Mouse (Mus musculus) neural tube, embryonic 14.5 days (tissue): ENCODE data around the gene Gse1. TPM values are rescaled to one million over a fixed set of nuclear protein-coding genes. Genes with fewer than 3 reads are reported as not detected.

ENCODE experiments used
- ATAC-seq: fragments of 200-750 bp; cut with Nextera tagmentation; 2 replicates; pipeline ENCODE4 v1.8.0; 2017; ENCODE audit warnings: low read depth, mild to moderate bottlenecking, moderate TSS enrichment, moderate library complexity
- H3K27ac ChIP-seq: fragments of 300-500 bp; sonication (generic); 2 replicates; pipeline ENCODE4 v1.5.1; 2014; ENCODE audit warnings: low read depth, mild to moderate bottlenecking, control low read depth, low read length, moderate library complexity, mixed read lengths
- H3K27me3 ChIP-seq: fragments of 300-500 bp; sonication (generic); 2 replicates; pipeline ENCODE4 v1.6.1; 2014; ENCODE audit warnings: low read length; ENCODE audit not compliant: control insufficient read depth, insufficient read depth
- H3K36me3 ChIP-seq: fragments of 300-500 bp; sonication (generic); 2 replicates; pipeline ENCODE4 v1.6.1; 2014; ENCODE audit warnings: low read length, mixed read lengths; ENCODE audit not compliant: control insufficient read depth, insufficient read depth
- H3K4me1 ChIP-seq: fragments of 300-500 bp; sonication (generic); 2 replicates; pipeline ENCODE4 v1.6.1; 2014; ENCODE audit warnings: low read length; ENCODE audit not compliant: control insufficient read depth, insufficient read depth
- H3K4me2 ChIP-seq: fragments of 300-500 bp; sonication (generic); 2 replicates; pipeline ENCODE4 v1.6.1; 2014; ENCODE audit warnings: mild to moderate bottlenecking, low read depth, low read length, control low read depth
- H3K4me3 ChIP-seq: fragments of 300-500 bp; sonication (generic); 2 replicates; pipeline ENCODE4 v1.5.1; 2014; ENCODE audit warnings: low read depth, low read length, control low read depth, mixed read lengths
- H3K9ac ChIP-seq: fragments of 300-500 bp; sonication (generic); replicated peaks from 2 replicates; pipeline ENCODE4 v1.6.1; 2014; ENCODE audit warnings: low read depth, mild to moderate bottlenecking, control low read depth, low read length, mixed read lengths
- H3K9me3 ChIP-seq: fragments of 300-500 bp; sonication (generic); 2 replicates; pipeline ENCODE4 v1.6.1; 2016; ENCODE audit warnings: low read length; ENCODE audit not compliant: control insufficient read depth
- WGBS: fragments of 180-500 bp; shearing (Covaris S2); extraction: QIAGEN DNeasy Blood & Tissue Kit; methylation state at CpG from one replicate; pipeline ENCODE4 v1.1.7; 2014; 5-methylcytosine and 5-hydroxymethylcytosine counted together
- polyA plus RNA-seq: library from polyadenylated mRNA; unstranded; fragments of >200 nt; fragmentation: Nextera tagmentation; extraction: Ambion mirVana; gene quantifications from 2 replicates; pipeline ENCODE4 v1.2.1, GENCODE M21; 2014

Gene Gse1
- polyA plus RNA-seq, 1 experiment from 2014 or later: 23.3 TPM

DNA sequence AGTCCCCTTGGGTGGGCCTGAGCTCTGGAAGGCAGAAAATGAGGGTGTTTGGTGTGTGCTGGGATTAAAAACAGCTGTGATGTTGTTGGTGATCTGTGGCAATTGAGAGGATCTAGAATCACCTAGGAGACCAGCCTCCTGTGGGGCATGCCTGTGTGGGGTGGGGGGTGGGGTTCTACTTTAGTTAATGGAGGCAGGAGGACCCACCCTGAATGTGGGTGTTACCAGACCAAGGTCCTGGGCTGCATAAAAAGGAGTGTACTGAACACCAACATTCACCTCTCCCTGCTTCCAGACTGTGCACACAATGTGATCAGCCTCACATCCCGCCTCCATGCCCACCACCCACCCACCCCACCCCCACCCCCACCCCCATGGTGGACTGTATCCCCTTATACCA, 200.9 kb downstream of the Gse1 start:
- 100% methylated on average over 1 of the region's 1 CpGs for WGBS
- Histone ChIP-seq H3K9me3 (no peaks in the 10 kb centered on the region), H3K9ac (no peak overlapping the region), H3K4me2 (no peak overlapping the region), H3K36me3 (no peaks in the 10 kb centered on the region), H3K27ac (no peak overlapping the region), H3K27me3 (no peaks in the 10 kb centered on the region), H3K4me3 (no peak overlapping the region), H3K4me1 (peaks cover 33% of the 10 kb centered on the region)
- ATAC-seq: no peak

DNA sequence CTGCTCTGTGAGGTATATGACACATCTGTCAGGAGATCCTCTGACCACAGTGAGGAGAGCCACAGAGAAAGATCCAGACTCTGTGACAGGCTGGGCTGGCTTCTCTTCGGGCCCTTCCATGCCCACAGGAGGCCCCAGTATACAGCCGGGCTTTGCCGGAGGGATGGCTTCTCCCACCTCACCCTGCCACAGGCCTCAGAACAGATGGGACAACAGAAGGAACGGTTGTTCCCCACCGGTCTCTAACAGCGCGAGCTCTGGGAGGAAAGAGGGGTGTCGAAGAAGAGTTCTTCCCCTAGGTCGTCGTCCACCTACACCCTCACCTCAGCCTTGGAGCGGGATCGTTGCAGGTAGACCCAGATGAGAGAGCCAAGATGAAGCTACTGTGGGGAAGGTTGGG, 202.8 kb downstream of the Gse1 start:
- no peaks in the 10 kb centered on the region for H3K9me3 ChIP-seq
- H3K27ac ChIP-seq: no peak overlapping the region
- no peaks in the 10 kb centered on the region for H3K27me3 ChIP-seq
- WGBS: 66% methylated on average over 12 of the region's 12 CpGs
- no peak overlapping the region for H3K4me2 ChIP-seq
- H3K4me3 ChIP-seq: no peak overlapping the region
- H3K9ac ChIP-seq: no peak overlapping the region
- no peak for ATAC-seq
- H3K4me1 ChIP-seq: peaks cover 14% of the 10 kb centered on the region
- H3K36me3 ChIP-seq: no peaks in the 10 kb centered on the region

DNA sequence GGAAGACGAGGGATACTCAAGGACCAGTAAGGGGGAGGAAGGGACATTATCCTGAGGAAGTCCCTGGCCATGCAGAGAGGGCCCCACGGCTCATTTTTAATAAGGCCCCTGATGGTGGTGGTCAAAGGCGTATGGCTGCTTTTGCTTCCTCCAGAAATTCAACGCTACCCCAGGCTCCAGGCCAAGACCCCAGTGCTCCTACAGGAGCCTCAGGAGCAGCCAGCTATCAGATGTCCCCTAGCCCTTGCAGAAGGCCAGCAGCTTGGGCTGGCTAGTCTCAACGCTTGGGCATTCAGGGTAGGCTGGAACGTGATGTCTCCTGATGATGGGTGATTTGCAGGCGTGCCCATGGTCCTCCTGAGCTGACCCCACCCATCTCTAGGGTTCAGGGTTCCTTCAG, 204.2 kb downstream of the Gse1 start:
- no peak for ATAC-seq
- Histone ChIP-seq H3K27ac (no peak overlapping the region), H3K4me3 (no peak overlapping the region), H3K4me2 (no peak overlapping the region), H3K36me3 (no peaks in the 10 kb centered on the region), H3K4me1 (peaks cover 8% of the 10 kb centered on the region), H3K9ac (no peak overlapping the region), H3K9me3 (no peaks in the 10 kb centered on the region), H3K27me3 (no peaks in the 10 kb centered on the region)
- 80% methylated on average over 7 of the region's 7 CpGs for WGBS

DNA sequence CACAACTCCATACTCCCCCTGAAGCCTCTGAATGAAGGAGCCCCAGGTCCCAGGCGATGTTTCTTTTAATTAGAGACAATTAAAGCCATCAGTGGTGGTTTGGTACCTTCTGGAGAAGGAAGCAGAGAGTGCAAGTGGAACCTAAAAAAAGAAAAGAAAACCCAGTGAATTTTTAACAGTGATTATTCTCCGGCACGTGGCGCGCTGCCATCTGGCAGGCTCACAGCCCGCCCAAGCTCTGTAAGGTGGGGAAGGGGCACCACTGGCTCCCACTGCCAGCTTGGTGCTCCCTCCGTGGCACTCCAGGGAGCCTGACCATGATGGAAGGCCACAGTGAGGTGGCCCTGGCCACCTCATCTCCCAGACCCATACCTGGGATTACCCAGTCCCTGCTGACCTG, 204.9 kb downstream of the Gse1 start:
- Histone ChIP-seq H3K4me3 (no peak overlapping the region), H3K27me3 (no peaks in the 10 kb centered on the region), H3K27ac (no peak overlapping the region), H3K36me3 (no peaks in the 10 kb centered on the region), H3K9ac (no peak overlapping the region), H3K9me3 (no peaks in the 10 kb centered on the region), H3K4me2 (no peak overlapping the region), H3K4me1 (peaks cover 12% of the 10 kb centered on the region)
- WGBS: 62% methylated on average over 7 of the region's 7 CpGs
- no peak for ATAC-seq

DNA sequence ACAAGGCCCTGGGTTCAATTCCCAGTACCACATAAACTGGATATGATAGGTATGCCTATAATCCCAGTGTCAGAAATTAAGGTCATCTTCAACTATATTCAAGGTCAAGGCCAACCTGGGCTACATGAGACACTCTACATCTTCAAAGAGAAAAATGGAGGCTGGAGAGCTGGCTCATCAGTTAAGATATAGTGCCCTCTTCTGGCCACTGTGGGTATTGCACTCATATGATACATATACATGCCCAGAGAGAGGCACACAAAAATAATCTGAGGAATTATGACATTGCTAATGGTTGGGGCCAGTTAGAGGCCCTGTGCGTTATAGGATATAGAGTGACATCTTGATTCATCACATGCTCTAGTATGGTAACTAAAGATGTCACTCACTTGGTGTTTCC, 205.5 kb downstream of the Gse1 start:
- 100% methylated on average over 1 of the region's 1 CpGs for WGBS
- no peak overlapping the region for H3K4me2 ChIP-seq
- H3K4me1 ChIP-seq: peaks cover 17% of the 10 kb centered on the region
- no peak overlapping the region for H3K4me3 ChIP-seq
- no peak overlapping the region for H3K27ac ChIP-seq
- H3K36me3 ChIP-seq: no peaks in the 10 kb centered on the region
- no peaks in the 10 kb centered on the region for H3K27me3 ChIP-seq
- H3K9me3 ChIP-seq: no peaks in the 10 kb centered on the region
- no peak for ATAC-seq
- H3K9ac ChIP-seq: no peak overlapping the region

DNA sequence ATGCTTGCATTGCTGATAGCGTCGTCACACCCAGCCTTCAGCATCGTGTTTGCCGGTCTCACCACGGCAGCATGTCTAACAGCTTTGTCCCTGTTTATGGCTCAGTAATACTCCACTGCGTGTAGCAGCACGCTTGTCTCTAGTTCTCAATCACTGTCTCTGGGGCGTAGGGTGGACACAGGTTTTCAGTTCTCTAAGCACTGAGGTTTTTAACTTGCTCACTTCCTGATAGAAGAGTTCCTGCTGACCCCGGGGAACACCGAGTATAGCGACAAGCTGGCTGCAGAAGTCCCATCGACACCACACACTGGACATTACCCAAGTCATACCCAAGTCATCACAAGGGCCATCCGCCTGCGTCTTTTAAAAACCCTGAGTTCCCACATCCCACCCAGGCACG, 207.5 kb downstream of the Gse1 start:
- Histone ChIP-seq H3K27me3 (no peaks in the 10 kb centered on the region), H3K27ac (no peak overlapping the region), H3K4me2 (no peak overlapping the region), H3K4me1 (peaks cover 38% of the 10 kb centered on the region), H3K4me3 (no peak overlapping the region), H3K9me3 (no peaks in the 10 kb centered on the region), H3K36me3 (no peaks in the 10 kb centered on the region), H3K9ac (no peak overlapping the region)
- no peak for ATAC-seq
- 93% methylated on average over 15 of the region's 15 CpGs for WGBS

DNA sequence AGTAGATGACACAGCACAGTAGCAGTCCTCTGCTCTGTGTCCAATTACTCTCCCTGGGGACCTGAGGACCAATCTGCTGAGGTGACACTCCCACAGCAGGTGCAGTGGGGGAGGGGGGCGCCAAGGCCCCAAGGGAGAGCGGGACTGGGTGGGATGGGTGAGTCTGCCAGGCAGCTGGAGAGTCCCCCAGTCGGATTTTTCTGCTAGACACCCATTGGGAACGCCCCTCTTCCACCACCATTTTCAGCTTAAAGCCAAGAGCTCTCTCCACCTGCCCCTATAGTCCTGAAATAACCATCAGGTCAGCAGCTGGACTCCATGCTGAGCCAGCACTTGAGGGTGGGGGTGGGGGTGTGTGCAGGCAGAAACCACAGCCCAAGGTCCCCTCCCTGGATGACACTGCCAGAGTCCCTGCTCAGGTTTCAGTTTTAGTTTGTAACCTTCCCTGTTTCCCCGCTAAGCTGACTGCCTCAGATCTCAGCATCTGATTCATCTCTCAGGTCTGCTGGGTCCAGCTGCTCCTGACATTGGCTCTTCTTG, 208.3 kb downstream of the Gse1 start:
- no peak for ATAC-seq
- H3K9ac ChIP-seq: no peak overlapping the region
- H3K27me3 ChIP-seq: no peaks in the 10 kb centered on the region
- H3K36me3 ChIP-seq: no peaks in the 10 kb centered on the region
- H3K4me1 ChIP-seq: peaks cover 46% of the 10 kb centered on the region
- no peak overlapping the region for H3K4me2 ChIP-seq
- H3K9me3 ChIP-seq: no peaks in the 10 kb centered on the region
- WGBS: 57% methylated on average over 5 of the region's 5 CpGs
- no peak overlapping the region for H3K4me3 ChIP-seq
- no peak overlapping the region for H3K27ac ChIP-seq

DNA sequence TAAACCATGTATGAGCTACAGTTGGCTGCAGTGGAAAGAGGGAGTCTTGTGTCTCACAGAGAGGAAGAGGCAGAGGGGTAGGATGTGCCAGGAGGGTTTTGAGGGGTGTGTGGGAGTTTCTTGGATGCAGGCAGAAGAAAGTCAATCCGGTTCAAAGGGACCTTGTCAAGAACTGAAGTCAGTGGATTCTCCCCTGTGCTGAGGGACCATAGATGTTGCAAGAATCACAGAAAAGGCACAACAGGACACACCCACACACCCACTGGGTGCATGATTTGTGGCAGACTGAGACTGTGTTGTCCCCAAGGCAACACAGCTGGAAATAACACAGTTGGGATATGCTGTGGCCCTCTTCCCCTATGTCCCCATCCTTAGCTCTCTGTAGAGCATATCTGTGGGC, 209.0 kb downstream of the Gse1 start:
- H3K9ac ChIP-seq: no peak overlapping the region
- no peak overlapping the region for H3K4me3 ChIP-seq
- WGBS: 96% methylated on average over 1 of the region's 1 CpGs
- ATAC-seq: no peak
- H3K4me1 ChIP-seq: peaks cover 50% of the 10 kb centered on the region
- no peaks in the 10 kb centered on the region for H3K27me3 ChIP-seq
- no peaks in the 10 kb centered on the region for H3K9me3 ChIP-seq
- H3K4me2 ChIP-seq: no peak overlapping the region
- H3K36me3 ChIP-seq: no peaks in the 10 kb centered on the region
- H3K27ac ChIP-seq: no peak overlapping the region

DNA sequence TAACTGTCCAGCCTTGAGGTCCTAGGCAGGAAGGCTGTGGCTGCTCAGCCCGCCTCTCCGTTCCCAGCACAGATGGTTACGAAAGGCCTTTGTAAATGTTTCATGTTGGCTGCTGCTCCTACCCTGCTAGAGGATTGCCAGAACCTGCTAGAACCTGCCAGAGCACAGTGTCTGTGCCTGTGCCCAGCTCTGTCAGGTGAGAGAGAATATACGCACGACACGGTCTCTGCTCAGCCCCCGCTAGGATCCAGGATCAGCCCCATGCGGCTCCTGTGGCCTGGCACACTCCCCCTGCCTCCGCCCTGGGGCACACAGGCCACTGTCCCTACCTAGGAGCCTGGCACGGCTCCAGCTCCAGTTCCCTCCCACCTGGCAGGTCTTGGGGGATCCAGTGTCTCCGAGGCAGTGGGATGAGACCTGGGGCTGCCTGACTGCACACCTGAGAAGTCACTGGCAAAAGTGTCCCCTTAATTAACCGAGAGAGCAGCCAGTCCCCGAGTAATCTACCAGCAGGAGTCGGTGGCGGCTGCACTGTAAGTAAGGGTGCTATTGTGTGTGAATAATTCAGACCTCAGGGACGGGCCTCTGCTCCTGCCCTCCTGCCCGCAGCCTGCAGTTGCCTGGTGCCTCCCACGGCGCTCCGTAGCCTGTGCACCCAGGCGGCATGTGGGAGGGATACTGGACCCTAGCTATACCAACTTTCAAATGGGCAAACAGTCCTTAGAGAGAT, 209.6 kb downstream of the Gse1 start:
- H3K9ac ChIP-seq: no peak overlapping the region

More for the DNA sequence above, 209.6 kb downstream of the Gse1 start:
- no peak for ATAC-seq
- H3K9me3 ChIP-seq: no peaks in the 10 kb centered on the region
- WGBS: 39% methylated on average over 21 of the region's 21 CpGs
- peaks cover 51% of the 10 kb centered on the region for H3K4me1 ChIP-seq
- H3K27ac ChIP-seq: no peak overlapping the region
- H3K4me3 ChIP-seq: no peak overlapping the region
- H3K4me2 ChIP-seq: no peak overlapping the region
- no peaks in the 10 kb centered on the region for H3K36me3 ChIP-seq
- no peaks in the 10 kb centered on the region for H3K27me3 ChIP-seq
